Mouse (Mus musculus) monocyte, adult 5-6 weeks (primary cell): ENCODE data around the gene Arl5c. TPM values are rescaled to one million over a fixed set of nuclear protein-coding genes. Genes with fewer than 3 reads are reported as not detected.

Experiments
- ATAC-seq: fragments of 153-309, 156-312 bp; replicated peaks from 2 replicates; pipeline ENCODE4 v1.8.0; 2017; ENCODE audit warnings: mild to moderate bottlenecking; ENCODE audit not compliant: low TSS enrichment, insufficient number of reproducible peaks, severe bottlenecking, poor library complexity, low FRiP score
- total RNA-seq: library from RNA; stranded (forward); fragments of 200-1000, 200-491, 200-594 nt; gene quantifications from 3 replicates; pipeline ENCODE4 v1.2.3, GENCODE M21; 2017

Gene Arl5c
- total RNA-seq, 1 experiment from 2014 or later = 97.0 TPM

DNA sequence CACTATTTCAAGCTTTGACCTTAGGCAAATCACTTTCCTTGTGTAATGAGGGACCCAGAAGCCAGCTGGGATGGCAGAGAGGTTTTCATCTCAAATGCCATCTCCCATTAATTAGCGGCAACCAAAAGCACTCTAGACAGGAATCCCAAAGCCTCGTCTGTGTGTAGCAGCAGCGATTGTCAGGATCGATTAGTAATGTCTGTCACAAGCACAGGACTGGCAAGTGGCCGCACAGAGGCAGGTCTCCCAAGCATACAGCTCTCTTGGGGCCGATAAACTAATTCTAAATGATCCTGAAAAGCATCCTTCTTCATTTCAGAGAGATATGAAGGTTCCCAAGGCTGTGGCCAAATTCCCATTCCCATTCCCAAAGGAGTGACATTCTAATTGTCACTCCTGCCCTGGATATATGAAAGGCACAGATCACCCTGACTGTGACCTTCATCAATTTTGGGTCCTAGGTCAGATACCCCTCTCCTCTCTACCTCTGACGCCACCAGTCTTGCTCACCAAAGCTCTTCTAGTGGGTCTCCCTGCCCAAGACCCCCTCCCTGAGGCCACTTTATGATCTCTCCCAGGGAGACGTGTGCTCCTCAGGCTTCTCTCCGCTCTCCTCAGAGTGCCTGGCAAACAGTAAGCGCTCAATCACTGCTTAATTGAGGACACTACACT is 16.0 kb downstream of the Arl5c start:
- ATAC-seq = no peak

GRCm38 (mm10) chr11:97978392-97978791 is 17.6 kb downstream of the Arl5c start:
- no peak for ATAC-seq

DNA sequence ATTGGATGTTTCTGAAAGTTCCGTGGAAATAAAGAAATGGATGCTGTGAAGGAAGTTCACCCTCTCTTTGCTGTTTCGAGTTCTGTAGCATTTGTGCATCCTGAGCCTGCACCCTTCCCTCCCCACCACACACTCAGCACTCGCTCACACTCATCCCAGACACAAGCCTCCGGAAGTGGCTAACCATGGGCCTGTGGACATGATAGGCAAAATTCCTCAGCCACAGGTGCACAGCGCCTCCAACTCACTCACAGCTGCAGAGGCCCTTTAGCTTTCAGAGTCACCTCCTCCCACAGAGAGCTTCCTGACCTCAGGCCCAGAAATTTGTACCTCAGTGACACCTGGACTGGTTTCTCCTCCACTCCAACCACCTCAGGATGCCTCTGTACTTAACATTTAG is 18.2 kb downstream of the Arl5c start:
- ATAC-seq = no peak

GRCm38 (mm10) chr11:97974746-97975145 is 21.2 kb downstream of the Arl5c start:
- ATAC-seq = no peak

DNA sequence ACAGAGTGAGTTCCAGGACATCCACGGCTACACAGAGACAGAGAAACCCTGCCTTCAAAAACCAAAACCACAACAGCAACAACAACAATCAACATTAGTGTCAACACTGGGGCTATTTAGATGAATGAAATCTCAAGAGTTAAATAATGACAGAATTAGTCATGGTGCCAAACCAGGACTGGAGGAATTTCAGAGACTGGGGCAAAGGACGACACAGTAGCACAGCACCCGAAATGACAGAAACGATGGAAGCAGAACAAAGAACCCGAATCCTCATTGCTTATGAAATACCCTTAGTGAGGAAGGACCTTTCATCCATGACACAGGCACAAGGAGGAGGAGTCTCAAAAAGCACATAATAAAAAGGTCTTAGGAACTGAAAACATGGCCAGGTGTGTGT is 21.8 kb downstream of the Arl5c start:
- ATAC-seq = no peak

DNA sequence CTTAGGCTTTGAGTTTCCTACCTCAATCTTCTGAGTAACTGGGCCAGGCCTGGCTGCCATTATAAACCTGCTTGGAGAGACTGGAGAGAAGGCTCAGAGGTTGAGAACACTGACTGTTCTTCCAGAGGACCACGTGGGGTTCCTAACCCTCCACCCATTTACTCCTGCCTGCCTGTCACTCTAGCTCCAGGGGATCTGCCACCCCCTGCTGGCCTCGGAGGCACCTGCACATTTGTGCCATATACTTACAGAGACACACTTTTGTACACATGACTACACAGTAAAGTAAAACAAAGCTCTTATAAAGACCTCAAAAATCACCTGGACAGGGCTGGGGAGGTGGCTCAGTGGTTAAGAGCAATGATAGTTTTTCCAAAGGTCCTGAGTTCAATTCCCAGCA is 23.5 kb downstream of the Arl5c start:
- ATAC-seq = no peak

DNA sequence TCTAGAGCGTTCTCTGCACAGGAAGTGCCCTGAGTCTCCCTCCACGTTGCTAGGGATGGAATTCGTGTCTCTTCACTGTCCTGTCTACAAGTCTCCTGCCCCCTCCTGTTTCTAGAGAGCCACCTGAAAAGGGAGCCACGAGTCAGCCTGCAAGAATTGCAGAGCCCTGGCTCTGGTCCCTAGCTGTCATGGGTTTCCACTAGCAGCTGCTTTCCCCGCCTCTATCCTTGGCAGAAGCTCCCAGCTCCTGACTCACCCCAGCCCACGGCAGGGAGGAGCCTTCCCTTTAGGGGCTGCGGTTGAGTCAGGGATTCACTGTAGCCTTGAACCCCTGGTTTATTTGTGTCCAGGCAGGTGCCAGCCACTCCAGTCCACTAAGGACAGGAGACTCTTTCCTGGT is 24.7 kb downstream of the Arl5c start:
- no peak for ATAC-seq

GRCm38 (mm10) chr11:97970771-97971170 is 25.2 kb downstream of the Arl5c start:
- no peak for ATAC-seq

GRCm38 (mm10) chr11:97968385-97968784 is 27.6 kb downstream of the Arl5c start:
- ATAC-seq = no peak

GRCm38 (mm10) chr11:97967114-97967513 is 28.9 kb downstream of the Arl5c start:
- ATAC-seq = no peak

- ATAC-seq = no peak; the same call in 1 of the 2 replicates
Measured at GRCm38 (mm10) chr11:97960907-97961306, 35.1 kb downstream of the Arl5c start.

DNA sequence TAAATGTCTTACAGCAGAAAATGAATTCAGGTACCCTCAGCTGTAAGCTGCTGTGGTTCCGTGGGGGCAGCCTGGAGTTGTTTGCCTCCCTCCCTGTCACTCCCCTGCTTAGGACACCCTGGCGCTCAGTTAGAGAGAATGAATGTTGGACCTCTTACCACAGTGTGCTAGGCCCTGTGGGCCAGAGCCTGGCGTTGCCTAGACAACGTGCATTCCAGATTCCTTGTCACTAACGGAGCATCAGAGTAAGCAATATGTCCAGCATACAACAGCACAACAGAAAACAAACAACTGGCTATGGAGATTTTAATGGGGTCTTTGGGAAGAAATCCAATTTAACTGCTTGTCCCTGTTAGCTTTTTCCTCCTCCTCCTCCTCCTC is 36.7 kb downstream of the Arl5c start:
- ATAC-seq = no peak

GRCm38 (mm10) chr11:97958641-97959299 is 37.2 kb downstream of the Arl5c start:
- ATAC-seq = no peak

- ATAC-seq = no peak
Measured at GRCm38 (mm10) chr11:97956905-97957560, 38.9 kb downstream of the Arl5c start.

DNA sequence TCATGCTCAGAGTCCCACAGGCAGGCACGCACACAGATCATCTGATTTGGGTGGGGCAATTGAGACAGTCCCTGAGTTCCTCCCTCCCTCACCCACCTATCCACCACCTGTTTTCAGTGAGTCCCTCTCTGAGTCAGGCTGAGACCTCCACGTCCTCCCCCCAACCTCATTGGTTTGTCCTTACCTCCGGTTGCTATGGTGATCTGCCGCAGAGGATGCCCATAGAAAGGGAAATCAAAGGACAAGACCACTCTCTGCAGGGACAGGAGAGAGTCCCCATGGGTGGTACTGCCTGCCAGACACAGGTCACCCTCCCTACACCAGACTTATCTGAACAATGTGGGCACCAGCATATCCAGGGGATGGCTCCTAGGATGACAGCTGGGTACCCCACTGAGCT is 40.1 kb downstream of the Arl5c start:
- ATAC-seq = no peak

DNA sequence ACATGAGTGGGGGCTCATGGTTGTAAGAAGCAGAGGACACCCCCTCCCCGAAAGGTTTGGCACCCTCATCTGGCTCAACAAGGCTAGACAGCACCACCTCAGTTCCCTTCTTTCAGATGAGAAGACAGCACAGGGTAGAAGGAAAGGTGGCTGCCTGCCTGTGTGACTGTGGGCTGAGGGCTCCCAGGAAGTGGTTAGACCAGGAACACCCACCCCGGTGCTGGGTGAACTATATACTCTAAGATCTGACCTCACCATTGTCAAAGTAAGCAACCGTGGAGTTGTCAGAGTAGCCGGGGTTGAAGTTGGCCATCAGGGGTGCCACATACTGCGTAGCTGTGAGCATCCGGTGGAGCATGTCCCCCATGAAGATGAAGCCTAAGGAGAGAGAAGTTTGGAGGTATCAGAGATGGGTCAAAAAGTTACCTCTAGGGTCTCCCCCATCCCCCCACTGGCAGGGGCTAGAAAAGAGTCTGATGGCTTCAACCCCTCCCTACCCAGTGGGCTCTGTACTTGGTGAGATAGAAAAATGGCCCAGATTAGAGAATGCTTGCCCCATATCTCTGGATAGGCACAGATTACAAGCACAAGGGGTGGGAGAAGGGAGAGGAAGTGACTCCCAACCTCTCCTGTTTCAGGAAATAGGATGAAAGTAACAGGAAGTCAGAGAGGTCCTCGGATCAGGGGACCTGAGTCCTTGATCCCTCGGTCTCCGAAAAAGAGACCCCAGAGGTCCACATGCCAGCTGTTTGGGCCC is 40.7 kb downstream of the Arl5c start:
- ATAC-seq = no peak; the same call in 1 of the 2 replicates

DNA sequence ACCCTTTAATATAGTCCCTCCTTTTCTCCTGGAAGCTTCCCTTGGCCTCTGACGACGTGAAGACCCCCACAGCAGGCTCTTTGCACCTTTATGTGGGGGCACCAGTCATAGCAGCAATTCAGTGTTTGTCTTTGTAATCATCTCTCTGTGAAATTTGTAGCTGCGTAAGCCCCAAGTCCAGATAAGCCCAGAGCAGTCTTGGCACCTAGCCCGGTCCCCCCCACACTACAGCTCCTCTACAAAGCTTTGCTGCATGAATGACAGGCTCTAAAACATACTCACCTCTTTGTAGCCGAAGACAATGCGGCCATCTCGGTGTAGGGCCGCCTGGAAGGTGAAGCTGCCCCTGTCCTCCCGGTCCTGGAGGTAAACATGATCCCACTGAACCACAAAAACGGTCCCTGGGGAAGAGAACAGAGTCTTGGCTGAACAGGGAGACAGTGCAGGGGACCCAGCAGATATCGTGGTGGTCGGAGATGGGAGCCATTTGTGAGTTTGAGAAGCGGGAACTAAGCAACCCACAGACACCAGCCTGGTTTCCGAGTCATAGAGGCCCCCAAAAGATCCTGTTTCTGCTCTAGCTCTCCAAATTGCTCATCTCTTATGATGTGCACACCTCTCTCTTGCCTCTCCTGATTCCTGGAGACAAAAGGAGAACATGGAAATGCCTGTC is 41.4 kb downstream of the Arl5c start:
- no peak for ATAC-seq

GRCm38 (mm10) chr11:97953939-97954275 is 42.1 kb downstream of the Arl5c start:
- ATAC-seq = no peak
